Mouse (Mus musculus) liver, embryonic 11.5 days (tissue): Measurements from ENCODE around the gene Ccdc160. TPM values are rescaled to one million over a fixed set of nuclear protein-coding genes. Genes with fewer than 3 reads are reported as not detected.

ENCODE experiments used
- ATAC-seq: fragments of 200-750 bp; cut with Nextera tagmentation; replicated peaks from 2 replicates; pipeline ENCODE4 v1.8.0; 2017; ENCODE audit warnings: moderate number of reproducible peaks, mild to moderate bottlenecking, moderate TSS enrichment, moderate library complexity; ENCODE audit not compliant: low FRiP score
- DNase-seq: peaks from one replicate; pipeline ENCODE4 v3.0.0-alpha.2; 2017; ENCODE audit warnings: low spot score
- H3K27ac ChIP-seq: fragments of 300-500 bp; sonication (generic); 2 replicates; pipeline ENCODE4 v1.5.1; 2014; ENCODE audit warnings: mild to moderate bottlenecking, low read depth, low read length, control low read depth
- H3K27me3 ChIP-seq: fragments of 300-500 bp; sonication (generic); replicated peaks from 2 replicates; pipeline ENCODE4 v1.6.1; 2014; ENCODE audit warnings: low read length, mixed read lengths; ENCODE audit not compliant: control insufficient read depth, insufficient read depth
- H3K36me3 ChIP-seq: fragments of 300-500 bp; sonication (generic); 2 replicates; pipeline ENCODE4 v1.6.1; 2014; ENCODE audit warnings: mild to moderate bottlenecking, low read length, moderate library complexity, mixed read lengths; ENCODE audit not compliant: control insufficient read depth, insufficient read depth
- H3K4me1 ChIP-seq: fragments of 300-500 bp; sonication (generic); replicated peaks from 2 replicates; pipeline ENCODE4 v1.6.1; 2014; ENCODE audit warnings: low read length, mixed read lengths; ENCODE audit not compliant: control insufficient read depth, insufficient read depth
- H3K4me2 ChIP-seq: fragments of 300-500 bp; sonication (generic); 2 replicates; pipeline ENCODE4 v1.6.1; 2014; ENCODE audit warnings: mild to moderate bottlenecking, control low read depth, moderate library complexity
- H3K4me3 ChIP-seq: fragments of 300-500 bp; sonication (generic); 2 replicates; pipeline ENCODE4 v1.5.1; 2014; ENCODE audit warnings: low read depth, low read length, control low read depth
- H3K9ac ChIP-seq: fragments of 300-500 bp; sonication (generic); 2 replicates; pipeline ENCODE4 v1.6.1; 2014; ENCODE audit warnings: low read depth, low read length, control low read depth
- H3K9me3 ChIP-seq: fragments of 300-500 bp; sonication (generic); 2 replicates; pipeline ENCODE4 v1.6.1; 2016; ENCODE audit warnings: low read length, inconsistent platforms, mixed read lengths; ENCODE audit not compliant: control insufficient read depth
- WGBS: fragments of 180-500 bp; shearing (Covaris S2); extraction: QIAGEN DNeasy Blood & Tissue Kit; methylation state at CpG from one replicate; pipeline ENCODE4 v1.1.7; 2014; 5-methylcytosine and 5-hydroxymethylcytosine counted together
- microRNA counts: library from miRNA; unstranded; fragments of <30 nt; microRNA quantifications from one replicate; lab custom pipeline; 2015
- microRNA-seq: library from miRNA; unstranded; fragments of <30 nt; microRNA quantifications from one replicate; pipeline ENCODE4, GENCODE M21; 2017; ENCODE audit warnings: borderline number of aligned reads
- polyA plus RNA-seq: library from polyadenylated mRNA; unstranded; fragments of >200 nt; fragmentation: Nextera tagmentation; extraction: Ambion mirVana; gene quantifications from 2 replicates; pipeline ENCODE4 v1.2.1, GENCODE M21; 2014

Gene Ccdc160
- polyA plus RNA-seq, 1 experiment from 2014 or later: 0.92 TPM

DNA sequence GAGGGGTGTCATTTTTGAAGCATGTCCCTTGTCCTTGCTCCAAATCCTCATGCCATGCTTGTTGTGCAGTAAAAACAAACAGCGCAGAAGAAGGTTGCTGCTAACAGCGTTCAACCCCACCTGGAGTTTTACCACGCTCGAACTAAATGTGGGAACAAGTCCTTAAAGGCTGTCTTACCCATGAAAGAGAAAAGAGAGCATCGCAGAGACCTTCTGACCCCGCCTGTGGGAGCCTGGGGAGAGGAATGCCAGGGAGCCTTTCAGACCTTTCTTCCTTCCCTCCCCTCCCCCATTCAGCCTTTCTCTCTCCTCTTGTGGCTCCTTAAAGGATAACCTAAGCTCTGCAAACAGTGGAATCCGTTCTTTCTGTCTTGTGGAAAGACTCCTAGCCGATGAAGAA, 4.8 kb downstream of the Ccdc160 start:
- 0 out of 2 replicates have a peak, but pooled peaks cover 1% of the 10 kb centered on the region for H3K27me3 ChIP-seq
- no peaks in the 10 kb centered on the region for H3K36me3 ChIP-seq
- 35% methylated on average over 8 of the region's 8 CpGs for WGBS
- no peaks in the 10 kb centered on the region for H3K4me1 ChIP-seq
- DNase-seq: no peak
- H3K9ac ChIP-seq: no peak overlapping the region
- no peak overlapping the region for H3K4me3 ChIP-seq
- H3K27ac ChIP-seq: no peak overlapping the region
- no peaks in the 10 kb centered on the region for H3K9me3 ChIP-seq
- ATAC-seq: no peak
- no peak overlapping the region for H3K4me2 ChIP-seq

DNA sequence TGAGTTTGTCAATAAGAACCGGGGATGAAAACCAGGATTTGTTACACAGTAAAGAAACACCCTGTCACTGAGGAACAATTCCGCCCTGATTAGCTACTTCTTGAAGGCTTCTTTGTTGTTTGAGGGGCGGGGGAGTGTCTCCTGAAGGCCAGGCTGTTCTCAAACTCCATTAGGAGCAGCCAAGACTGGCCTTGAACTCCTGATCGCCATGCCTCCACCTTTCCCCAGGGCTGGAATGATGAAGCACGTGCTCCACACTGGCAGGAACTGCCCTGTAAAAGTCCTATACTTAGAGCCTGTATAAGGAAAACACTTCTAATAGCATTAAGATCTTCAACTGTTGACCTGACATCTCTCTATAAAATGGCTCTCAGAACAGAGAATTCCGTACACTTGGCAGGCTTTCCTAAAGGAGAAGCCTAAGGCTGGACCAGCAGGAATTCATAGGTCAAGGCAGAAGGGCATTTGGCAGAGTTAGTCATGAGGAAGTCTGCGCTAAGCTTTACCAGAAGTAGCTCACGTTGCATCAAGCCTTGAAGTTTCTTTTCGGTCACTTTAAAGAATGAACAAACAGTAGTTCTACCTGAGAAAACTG, 6.1 kb downstream of the Ccdc160 start:
- Histone ChIP-seq H3K4me3 (no peak overlapping the region), H3K9ac (no peak overlapping the region), H3K4me1 (no peaks in the 10 kb centered on the region), H3K27ac (no peak overlapping the region), H3K36me3 (no peaks in the 10 kb centered on the region), H3K9me3 (no peaks in the 10 kb centered on the region), H3K27me3 (no peaks in the 10 kb centered on the region), H3K4me2 (no peak overlapping the region)
- DNase-seq (no peak), ATAC-seq (no peak)
- 58% methylated on average over 9 of the region's 9 CpGs for WGBS

GRCm38 (mm10) chrX:52798255-52798654, 7.3 kb downstream of the Ccdc160 start:
- 60% methylated on average over 14 of the region's 14 CpGs for WGBS
- ATAC-seq: no peak

DNA sequence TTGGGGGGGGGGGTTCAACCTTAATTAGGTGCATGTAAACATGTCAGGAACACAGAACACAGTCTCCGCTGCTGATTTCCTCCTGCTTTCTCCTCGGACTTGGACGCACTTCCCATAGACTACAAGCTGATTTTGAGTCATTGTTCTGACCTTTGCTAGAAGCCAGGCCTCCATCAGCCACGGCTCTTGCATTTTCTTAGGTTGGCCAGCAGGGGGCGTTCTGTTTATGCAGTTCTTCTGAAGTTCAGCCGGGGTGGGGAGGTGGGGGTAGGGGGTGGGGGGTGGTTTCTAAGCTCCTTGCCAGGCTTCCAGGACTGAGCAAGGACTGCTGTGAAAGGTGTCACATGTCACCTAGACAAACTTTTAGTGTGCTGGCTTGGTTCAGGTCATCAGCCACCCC, 8.6 kb downstream of the Ccdc160 start:
- H3K4me2 ChIP-seq: no peak overlapping the region
- H3K9ac ChIP-seq: no peak overlapping the region
- H3K9me3 ChIP-seq: no peaks in the 10 kb centered on the region
- DNase-seq (no peak), ATAC-seq (no peak)
- H3K4me3 ChIP-seq: no peak overlapping the region
- H3K27me3 ChIP-seq: no peaks in the 10 kb centered on the region
- no peaks in the 10 kb centered on the region for H3K36me3 ChIP-seq
- H3K27ac ChIP-seq: no peak overlapping the region
- H3K4me1 ChIP-seq: no peaks in the 10 kb centered on the region
- 32% methylated on average over 6 of the region's 6 CpGs for WGBS

More at GRCm38 (mm10) chrX:52798255-52798654, 7.3 kb downstream of the Ccdc160 start:
- Histone ChIP-seq H3K9me3 (no peaks in the 10 kb centered on the region), H3K9ac (no peak overlapping the region), H3K36me3 (no peaks in the 10 kb centered on the region), H3K27me3 (no peaks in the 10 kb centered on the region), H3K4me3 (no peak overlapping the region), H3K4me1 (no peaks in the 10 kb centered on the region), H3K27ac (no peak overlapping the region), H3K4me2 (no peak overlapping the region)
- no peak for DNase-seq

- no peak overlapping the region for H3K27ac ChIP-seq
- DNase-seq (no peak), ATAC-seq (no peak)
- H3K4me1 ChIP-seq: no peaks in the 10 kb centered on the region
- H3K27me3 ChIP-seq: no peaks in the 10 kb centered on the region
- 25% methylated on average over 3 of the region's 3 CpGs for WGBS
- H3K4me2 ChIP-seq: no peak overlapping the region
- H3K4me3 ChIP-seq: no peak overlapping the region
- no peaks in the 10 kb centered on the region for H3K9me3 ChIP-seq
- H3K36me3 ChIP-seq: no peaks in the 10 kb centered on the region
- H3K9ac ChIP-seq: no peak overlapping the region
Measured at GRCm38 (mm10) chrX:52819338-52819737, 28.3 kb downstream of the Ccdc160 start.

MicroRNA genes within 50 kb of the gene (microRNA counts, 519-probe panel; counts per million panel counts)
- microRNA mmu-miR-106a+mmu-miR-17 (lab: Ali Mortazavi, UCI) (8,478 counts per million, percentile 98 among the panel's probes with 10 or more counts), microRNA mmu-miR-18b (lab: Ali Mortazavi, UCI) (not detected), microRNA mmu-miR-363 (lab: Ali Mortazavi, UCI) (not detected)

Small RNAs within 50 kb of the gene (microRNA-seq; reads per million reads assigned to microRNA genes)
- gene Mir106a: 661 reads per million, percentile 69 among the genes with 10 or more reads in this experiment
- 79.2 reads per million, percentile 46 among the genes with 10 or more reads in this experiment for gene Mir18b
- 20.1 reads per million, percentile 31 among the genes with 10 or more reads in this experiment for gene Mir19b-2
- gene Mir20b: 451 reads per million, percentile 65 among the genes with 10 or more reads in this experiment
- gene Mir363: 392 reads per million, percentile 64 among the genes with 10 or more reads in this experiment
- gene Mir92-2: 211 reads per million, percentile 56 among the genes with 10 or more reads in this experiment

Other genes with a start within 250 kb of the Ccdc160 start
- 524 and 545 TPM in 2 replicates for gene Gpc3, start 177.2 kb upstream of the Ccdc160 start, polyA plus RNA-seq
- 29.7 and 35.0 TPM in 2 replicates for gene Phf6, start 121.1 kb downstream of the Ccdc160 start, polyA plus RNA-seq
- 300 and 324 TPM in 2 replicates for gene Hprt, start 196.9 kb downstream of the Ccdc160 start, polyA plus RNA-seq